In genomic region chr9:64487377-64487776, GRCm38 (mm10) we compare ENCODE assay signal across 26 mouse cellular contexts.
DNase-seq lines count a peak whose midpoint lies in the region; ATAC-seq and TF ChIP-seq lines count a peak whose summit lies in the region.
"Had no signal": no experiment of that assay in that cellular context is flagged by ENCODE, and none has a peak within 500 bp of the region (broad histone marks: within the 10 kb centered on the region; RNA-seq: fewer than 3 reads in every experiment).

No protein-coding gene starts in this region.

- no peaks in the 10 kb centered on the region for H3K4me1 ChIP-seq in kidney, adult 2 months (ENCODE audit: control insufficient read depth, insufficient read depth, low read length)
- no peaks in the 10 kb centered on the region for H3K4me1 ChIP-seq in kidney, embryonic 16.5 days (ENCODE audit: insufficient read depth, low read length)
- peaks cover 0 to 9% of the 10 kb centered on the region in 2 experiments; a peak in 2 of 4 replicates for H3K4me1 ChIP-seq in ES-E14 (ENCODE audit: control insufficient read depth in 2 of 2, insufficient read depth in 2 of 2, low read length in 2 of 2, poor library complexity in 1 of 2)
- H3K4me1 ChIP-seq: embryonic facial prominence, embryonic 13.5 days; forebrain, embryonic 15.5 days; kidney, embryonic 15.5 days; liver, embryonic 12.5 days; midbrain, embryonic 13.5 days had no signal

- no peak overlapping the region for H3K4me2 ChIP-seq in kidney, embryonic 16.5 days (replicated peaks; ENCODE audit: low read depth, low read length)
- H3K4me2 ChIP-seq: embryonic facial prominence, embryonic 13.5 days; forebrain, embryonic 15.5 days; heart, embryonic 11.5 days; hindbrain, embryonic 15.5 days; kidney, embryonic 15.5 days; liver, embryonic 12.5 days; midbrain, embryonic 13.5 days; neural tube, embryonic 12.5 days had no signal

- H3K9me3 ChIP-seq in kidney, embryonic 16.5 days (ENCODE audit: low read length), result no peaks in the 10 kb centered on the region
- no peaks in the 10 kb centered on the region for H3K9me3 ChIP-seq in ES-E14 (ENCODE audit: control insufficient read depth, insufficient read depth, low read depth, low read length)
- H3K9me3 ChIP-seq: embryonic facial prominence, embryonic 13.5 days; forebrain, embryonic 15.5 days; G1E; hindbrain, embryonic 15.5 days; kidney, embryonic 15.5 days; liver, embryonic 12.5 days; midbrain, embryonic 13.5 days; neural tube, embryonic 12.5 days had no signal

- TF ChIP-seq CTCF in kidney, adult 2 months (conservative IDR thresholded peaks at IDR 0.05; ENCODE audit: insufficient read depth, insufficient read length, low read depth, low read length), result no peak

- no peak overlapping the region for H3K9ac ChIP-seq in kidney, embryonic 16.5 days (replicated peaks; ENCODE audit: low read length)
- H3K9ac ChIP-seq in ES-E14 (ENCODE audit: insufficient read depth, low read depth, low read length, poor library complexity, severe bottlenecking), result no peak overlapping the region
- H3K9ac ChIP-seq: embryonic facial prominence, embryonic 13.5 days; forebrain, embryonic 15.5 days; hindbrain, embryonic 15.5 days; kidney, embryonic 15.5 days; liver, embryonic 12.5 days; midbrain, embryonic 13.5 days; neural tube, embryonic 12.5 days had no signal

- in situ Hi-C loops in ES-E14 (cut with MboI; ENCODE audit: low sequenced_read_pairs in 2 of 2, unreplicated experiment in 2 of 2), result no loop called here

- WGBS in kidney, adult 2 months, result 58% methylated on average over 4 of the region's 4 CpGs
- WGBS in kidney, embryonic 16.5 days, result 71% methylated on average over 4 of the region's 4 CpGs

- no peak overlapping the region for H3K4me3 ChIP-seq in kidney, adult 2 months (ENCODE audit: insufficient read depth, low read depth, low read length)
- no peak overlapping the region for H3K4me3 ChIP-seq in kidney, embryonic 16.5 days (ENCODE audit: low read length)
- H3K4me3 ChIP-seq in ES-E14 (ENCODE audit: insufficient read depth in 1 of 2, low read depth in 1 of 2, low read length in 2 of 2, poor library complexity in 1 of 2, severe bottlenecking in 1 of 2), result no peak overlapping the region
- H3K4me3 ChIP-seq: embryonic facial prominence, embryonic 13.5 days; forebrain, embryonic 15.5 days; hindbrain, embryonic 15.5 days; kidney, embryonic 15.5 days; liver, embryonic 12.5 days; midbrain, embryonic 13.5 days; neural tube, embryonic 12.5 days had no signal

- H3K36me3 ChIP-seq in kidney, adult 2 months (ENCODE audit: control insufficient read depth, insufficient read depth, low read length), result no peaks in the 10 kb centered on the region
- no peaks in the 10 kb centered on the region for H3K36me3 ChIP-seq in kidney, embryonic 16.5 days (ENCODE audit: insufficient read depth, low read length)
- no peaks in the 10 kb centered on the region for H3K36me3 ChIP-seq in ES-E14 (ENCODE audit: control insufficient read depth, insufficient read depth, low read length, poor library complexity, severe bottlenecking)
- H3K36me3 ChIP-seq: embryonic facial prominence, embryonic 13.5 days; forebrain, embryonic 15.5 days; G1E; hindbrain, embryonic 15.5 days; kidney, embryonic 15.5 days; liver, embryonic 12.5 days; midbrain, embryonic 13.5 days; neural tube, embryonic 12.5 days had no signal

- TF ChIP-seq POLR2A in kidney, adult 2 months (IDR thresholded peaks at IDR 0.05; ENCODE audit: low read depth, low read length), result no peak

- no peak for ATAC-seq in kidney, embryonic 16.5 days (ENCODE audit: low FRiP score, low TSS enrichment)
- no peak for ATAC-seq in CD4-positive, CD25-positive, alpha-beta regulatory T cell, adult 4 months
- ATAC-seq: forebrain, embryonic 15.5 days; liver, embryonic 12.5 days; midbrain, embryonic 13.5 days; Patski had no signal

- no peak overlapping the region for H3K27ac ChIP-seq in kidney, adult 2 months (ENCODE audit: insufficient read depth, low read depth, low read length)
- no peak overlapping the region for H3K27ac ChIP-seq in kidney, embryonic 16.5 days (ENCODE audit: low read length)
- no peak overlapping the region for H3K27ac ChIP-seq in ES-E14 (ENCODE audit: insufficient read depth, low read depth, low read length, poor library complexity, severe bottlenecking)
- H3K27ac ChIP-seq: embryonic facial prominence, embryonic 13.5 days; forebrain, embryonic 15.5 days; hindbrain, embryonic 15.5 days; kidney, embryonic 15.5 days; liver, embryonic 12.5 days; midbrain, embryonic 13.5 days; neural tube, embryonic 12.5 days had no signal

- H3K27me3 ChIP-seq in kidney, adult 2 months (replicated peaks; ENCODE audit: control insufficient read depth, insufficient read depth, low read length), result no peaks in the 10 kb centered on the region
- no peaks in the 10 kb centered on the region for H3K27me3 ChIP-seq in kidney, embryonic 16.5 days (ENCODE audit: insufficient read depth, low read length)
- H3K27me3 ChIP-seq: embryonic facial prominence, embryonic 13.5 days; forebrain, embryonic 15.5 days; hindbrain, embryonic 15.5 days; neural tube, embryonic 12.5 days; Patski had no signal

- DNase-seq in kidney, adult 2 months, result peak; percentile 12
- no peak for DNase-seq in ES-E14 (ENCODE audit: low read depth, low spot score)
- DNase-seq in cerebellum, adult 11-12 months, result peak; percentile 90
- peak; percentile 69 to 71 for DNase-seq in cerebellum, postnatal 10 days
- no peak for DNase-seq in thymus, adult 18-20 months
- DNase-seq in urinary bladder, adult 2 months (ENCODE audit: low spot score), result no peak
- DNase-seq: adrenal gland, adult 2 months; embryo, embryonic 11 days; gastrocnemius, postnatal 10 days; heart, adult 11 months; lung, postnatal 14 days; retina, postnatal 1 day; thymus, adult 2 months; thymus, postnatal 4 days had no signal

TF ChIP-seq in ES-E14, 5 proteins besides CTCF, POLR2A, EP300 and RAD21:
- TF ChIP-seq MAFK (IDR thresholded peaks at IDR 0.05; ENCODE audit: insufficient read depth, low read depth, low read length) (peak; percentile 80), ZNF384 (IDR thresholded peaks at IDR 0.05; ENCODE audit: low read depth, low read length) (no peak), ZC3H11A (IDR thresholded peaks at IDR 0.05; ENCODE audit: borderline replicate concordance, low read depth, low read length) (no peak), CHD2 (IDR thresholded peaks at IDR 0.05; ENCODE audit: low read depth, low read length) (no peak), HCFC1 (IDR thresholded peaks at IDR 0.05; ENCODE audit: borderline replicate concordance, insufficient read depth, low read length) (no peak)

Comparison
In these comparisons a context has a peak if more than half of its experiments do, and no peak if none do; other contexts are left out.
1. DNase-seq: peak in kidney, adult 2 months (single experiment), cerebellum, adult 11-12 months (single experiment) and cerebellum, postnatal 10 days (2 of 2); none in ES-E14 (single experiment), thymus, adult 18-20 months (0 of 2) and urinary bladder, adult 2 months (single experiment).